Mouse (Mus musculus): ENCODE results near the gene Neurod2. TPM values are rescaled to one million over a fixed set of nuclear protein-coding genes. Genes with fewer than 3 reads are reported as not detected.

Gene Neurod2
- 0.05 and 0.09 TPM in 2 replicates for polyA plus RNA-seq (2016; fragmentation: Nextera tagmentation; extraction: Ambion mirVana)

DNA sequence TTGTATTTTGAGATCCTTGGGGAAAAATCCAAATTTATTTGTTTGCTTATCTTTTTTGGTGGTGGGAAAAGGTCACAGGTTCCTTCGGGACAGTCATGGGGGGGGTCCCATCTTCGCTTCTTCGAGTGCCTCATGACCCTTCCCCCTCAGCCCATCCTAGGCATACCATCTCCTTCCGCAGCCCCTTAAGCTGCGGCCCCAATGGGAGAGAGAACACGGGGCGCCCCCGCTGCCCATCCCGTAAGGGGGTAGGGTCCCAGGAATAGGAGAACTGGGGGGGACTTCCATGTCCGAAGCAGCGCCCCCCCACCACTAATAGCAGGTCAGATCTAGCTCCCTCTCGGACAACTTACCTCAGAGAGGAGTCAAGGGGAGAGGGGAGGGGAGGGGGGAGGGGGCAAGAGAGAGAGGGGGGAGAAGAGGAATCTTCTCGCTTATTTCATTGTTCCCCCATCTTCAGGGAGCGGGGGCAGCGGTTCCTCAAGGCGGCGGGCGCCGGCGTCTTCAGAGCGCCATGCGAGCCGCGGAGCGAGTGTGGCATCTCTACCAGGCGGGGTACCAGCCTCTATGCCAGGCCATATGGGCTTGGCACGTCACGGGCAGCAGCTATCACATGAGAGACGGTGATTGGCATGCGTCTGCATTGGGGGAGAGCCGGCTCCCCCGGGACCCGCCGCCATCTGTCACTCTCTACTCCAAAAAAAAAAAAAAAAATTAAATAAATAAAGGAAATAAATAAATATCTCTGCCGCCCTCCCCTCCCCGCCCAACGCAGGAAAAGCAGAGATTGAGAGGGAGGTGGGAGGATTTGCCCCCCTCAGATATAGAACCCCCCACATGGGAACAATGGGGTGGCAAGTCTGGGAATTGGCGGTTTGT lies at the start of gene Neurod2:
TSS of gene Neurod2 (minus strand) at position 568 of the 879 bp plus-strand sequence.
- Histone ChIP-seq H3K4me3 (peak within 1 kb of the TSS; percentile 44), H3K36me3 (no peaks in the 10 kb centered on the region), H3K27ac (replicated peaks) (no peak within 1 kb of the TSS; the same call in 1 of the 2 replicates), H3K9me3 (replicated peaks) (no peaks in the 10 kb centered on the region), H3K27me3 (ENCODE audit: low read depth, poor library complexity, severe bottlenecking) (peaks cover 100% of the 10 kb centered on the region), H3K4me1 (peaks cover 40% of the 10 kb centered on the region)
- DNase-seq (ENCODE audit: low spot score), result peak; percentile 15
- WGBS, result 2% methylated on average over 37 of the region's 38 CpGs

DNA sequence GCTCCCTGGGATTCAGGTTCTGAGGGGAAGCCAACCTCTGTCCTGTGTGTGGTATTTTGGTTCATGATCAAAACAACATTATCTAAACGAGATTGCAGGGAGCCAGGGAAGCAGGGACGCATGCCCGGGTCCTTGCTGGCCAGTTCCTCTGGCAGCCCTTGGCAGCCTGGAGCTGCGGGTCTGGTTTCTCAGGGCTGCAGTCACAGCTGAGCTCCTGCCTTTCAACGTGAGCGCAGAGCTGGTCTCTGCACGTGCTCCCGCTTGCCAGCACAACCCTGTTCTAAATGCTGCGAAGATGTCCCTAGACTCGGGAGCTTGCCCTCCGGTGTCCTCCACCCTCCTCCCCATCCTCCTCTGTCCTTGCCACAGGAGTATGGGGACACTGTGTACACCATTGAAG lies 48.3 kb upstream of the Neurod2 start:
- Histone ChIP-seq H3K36me3 (peaks cover 86% of the 10 kb centered on the region), H3K4me3 (no peak overlapping the region), H3K4me1 (peaks cover 6% of the 10 kb centered on the region), H3K27ac (replicated peaks) (no peak overlapping the region), H3K9me3 (replicated peaks) (no peaks in the 10 kb centered on the region), H3K27me3 (ENCODE audit: low read depth, poor library complexity, severe bottlenecking) (no peaks in the 10 kb centered on the region)
- WGBS, result 92% methylated on average over 11 of the region's 11 CpGs
- DNase-seq (ENCODE audit: low spot score), result no peak

DNA sequence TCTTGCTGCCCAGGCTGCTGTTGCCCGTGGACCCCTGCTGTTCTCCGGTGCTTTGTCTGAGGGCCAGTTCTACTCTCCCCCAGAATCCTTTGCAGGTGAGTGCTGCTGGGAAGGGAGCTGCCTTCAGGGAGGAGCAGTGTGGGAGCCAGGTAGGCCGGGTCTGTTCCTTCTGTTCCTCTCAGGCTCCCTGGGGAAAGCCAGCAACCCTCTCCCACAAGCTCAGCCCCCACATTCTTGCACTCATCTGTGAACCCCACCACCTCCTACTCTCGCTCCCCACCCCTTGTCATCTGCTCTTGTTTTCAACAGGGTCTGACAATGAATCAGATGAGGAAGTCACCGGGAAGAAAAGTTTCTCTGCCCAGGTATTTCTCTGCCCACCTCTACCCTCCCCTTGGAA lies 47.3 kb upstream of the Neurod2 start:
- Histone ChIP-seq H3K9me3 (replicated peaks) (no peaks in the 10 kb centered on the region), H3K36me3 (peaks cover 85% of the 10 kb centered on the region), H3K4me3 (no peak overlapping the region), H3K4me1 (peaks cover 16% of the 10 kb centered on the region), H3K27ac (replicated peaks) (no peak overlapping the region), H3K27me3 (ENCODE audit: low read depth, poor library complexity, severe bottlenecking) (no peaks in the 10 kb centered on the region)
- no peak for DNase-seq (ENCODE audit: low spot score)
- WGBS, result 68% methylated on average over 5 of the region's 5 CpGs

- peaks cover 41% of the 10 kb centered on the region for H3K4me1 ChIP-seq
- H3K27ac ChIP-seq (replicated peaks), result no peak overlapping the region
- no peak overlapping the region for H3K4me3 ChIP-seq
- no peak for DNase-seq (ENCODE audit: low spot score)
- H3K9me3 ChIP-seq (replicated peaks), result no peaks in the 10 kb centered on the region
- peaks cover 61% of the 10 kb centered on the region for H3K36me3 ChIP-seq
- no peaks in the 10 kb centered on the region for H3K27me3 ChIP-seq (ENCODE audit: low read depth, poor library complexity, severe bottlenecking)
- WGBS, result 90% methylated on average over 8 of the region's 8 CpGs
Measured at GRCm38 (mm10) chr11:98374266-98374665, 44.8 kb upstream of the Neurod2 start.

DNA sequence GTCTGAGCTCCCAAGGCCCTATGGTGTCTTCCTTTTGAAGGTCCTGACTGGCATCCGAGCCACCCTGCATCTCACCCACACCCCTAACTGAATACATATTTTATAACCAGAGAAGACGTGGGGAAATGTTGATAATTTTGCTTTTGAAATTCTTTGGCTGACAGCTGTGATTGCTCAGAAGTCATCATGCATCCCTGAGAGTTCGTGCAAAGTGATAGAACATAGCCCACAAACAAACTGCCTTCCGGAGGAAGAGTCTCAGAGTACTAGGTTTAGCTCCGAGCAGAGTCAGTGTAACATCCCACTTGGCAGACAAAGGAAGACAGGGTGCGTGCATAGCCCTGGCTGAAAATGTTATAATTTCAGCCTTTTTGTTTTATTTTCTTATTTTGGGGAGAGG lies 43.8 kb upstream of the Neurod2 start:
- DNase-seq (ENCODE audit: low spot score), result no peak
- WGBS, result 90% methylated on average over 6 of the region's 6 CpGs
- H3K4me3 ChIP-seq, result peak overlapping the region; percentile 49; the same call in 1 of the 2 replicates
- H3K27me3 ChIP-seq (ENCODE audit: low read depth, poor library complexity, severe bottlenecking), result no peaks in the 10 kb centered on the region
- H3K27ac ChIP-seq (replicated peaks), result no peak overlapping the region; the same call in 1 of the 2 replicates
- H3K4me1 ChIP-seq, result peaks cover 44% of the 10 kb centered on the region
- peaks cover 51% of the 10 kb centered on the region for H3K36me3 ChIP-seq
- no peaks in the 10 kb centered on the region for H3K9me3 ChIP-seq (replicated peaks)

DNA sequence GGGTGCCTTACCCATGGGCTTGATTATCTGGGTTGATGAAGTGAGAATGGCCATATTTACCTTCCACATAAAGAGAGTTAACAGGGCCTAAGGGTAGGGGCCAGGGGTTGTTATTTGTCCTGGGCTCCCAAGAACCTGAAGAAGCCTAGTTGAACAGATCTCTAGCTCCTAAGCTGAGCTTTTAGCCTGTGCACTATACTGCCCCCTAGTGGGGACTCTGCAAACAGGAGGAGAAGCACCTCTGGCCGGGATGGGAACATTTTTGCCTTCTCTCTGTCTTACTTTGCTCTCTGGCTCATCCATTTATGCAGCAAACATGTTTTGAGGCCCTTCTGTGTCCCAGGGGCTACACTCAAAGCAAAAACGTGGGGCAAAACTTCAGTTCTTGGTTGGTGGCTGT lies 43.0 kb upstream of the Neurod2 start:
- H3K4me1 ChIP-seq, result peaks cover 44% of the 10 kb centered on the region
- H3K27ac ChIP-seq (replicated peaks), result peak overlapping the region; percentile 92
- H3K36me3 ChIP-seq, result peaks cover 43% of the 10 kb centered on the region
- no peaks in the 10 kb centered on the region for H3K9me3 ChIP-seq (replicated peaks)
- DNase-seq (ENCODE audit: low spot score), result peak; percentile 75
- H3K27me3 ChIP-seq (ENCODE audit: low read depth, poor library complexity, severe bottlenecking), result no peaks in the 10 kb centered on the region
- 4% methylated on average over 2 of the region's 2 CpGs for WGBS
- peak overlapping the region; percentile 49 for H3K4me3 ChIP-seq

DNA sequence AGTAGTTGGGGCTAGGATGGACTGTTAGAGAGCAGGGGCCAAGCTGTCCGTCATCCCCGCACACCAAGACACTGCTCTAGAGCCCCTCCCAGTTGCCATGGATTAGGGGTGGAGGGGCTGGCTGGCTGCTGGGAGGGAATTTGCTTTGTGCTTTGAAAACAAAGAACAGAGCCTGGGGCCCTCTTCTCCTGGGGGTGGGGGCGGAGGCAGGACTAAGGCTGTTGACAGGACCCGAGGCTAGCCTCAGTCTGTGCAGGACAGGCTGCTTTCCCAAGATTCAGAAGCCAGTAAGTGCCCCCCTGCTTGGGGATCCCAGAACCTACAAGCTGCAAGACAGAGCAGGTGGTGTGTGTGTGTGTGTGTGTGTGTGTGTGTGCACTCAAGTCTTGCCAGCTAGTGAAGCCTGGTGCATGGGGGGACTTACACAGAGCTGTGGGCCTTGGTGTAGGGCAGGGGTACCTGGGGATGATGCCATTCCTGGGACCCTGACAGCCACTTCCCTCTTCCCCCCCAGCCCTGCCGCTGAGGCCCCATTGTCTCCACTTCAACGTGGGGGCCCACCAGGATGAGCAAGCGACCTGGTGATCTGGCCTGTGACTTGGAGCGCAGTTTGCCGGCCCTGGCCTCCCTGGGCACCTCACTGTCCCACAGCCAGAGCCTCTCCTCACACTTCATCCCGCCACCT lies 42.2 kb upstream of the Neurod2 start:
- DNase-seq (ENCODE audit: low spot score), result peak; percentile 78
- Histone ChIP-seq H3K9me3 (replicated peaks) (no peaks in the 10 kb centered on the region), H3K36me3 (peaks cover 37% of the 10 kb centered on the region), H3K4me1 (peaks cover 44% of the 10 kb centered on the region), H3K4me3 (peak overlapping the region; percentile 49), H3K27me3 (ENCODE audit: low read depth, poor library complexity, severe bottlenecking) (no peaks in the 10 kb centered on the region), H3K27ac (replicated peaks) (peak overlapping the region; percentile 92)
- 20% methylated on average over 10 of the region's 10 CpGs for WGBS

GRCm38 (mm10) chr11:98370588-98370987 lies 41.1 kb upstream of the Neurod2 start:
- H3K4me3 ChIP-seq, result peak overlapping the region; percentile 49; the same call in 1 of the 2 replicates
- peaks cover 31% of the 10 kb centered on the region for H3K36me3 ChIP-seq
- DNase-seq (ENCODE audit: low spot score), result no peak
- no peaks in the 10 kb centered on the region for H3K27me3 ChIP-seq (ENCODE audit: low read depth, poor library complexity, severe bottlenecking)
- H3K27ac ChIP-seq (replicated peaks), result peak overlapping the region; percentile 92
- 87% methylated on average over 2 of the region's 2 CpGs for WGBS
- H3K4me1 ChIP-seq, result peaks cover 44% of the 10 kb centered on the region
- no peaks in the 10 kb centered on the region for H3K9me3 ChIP-seq (replicated peaks)

GRCm38 (mm10) chr11:98369337-98369736 lies 39.9 kb upstream of the Neurod2 start:
- Histone ChIP-seq H3K27me3 (ENCODE audit: low read depth, poor library complexity, severe bottlenecking) (no peaks in the 10 kb centered on the region), H3K36me3 (peaks cover 18% of the 10 kb centered on the region), H3K9me3 (replicated peaks) (no peaks in the 10 kb centered on the region), H3K27ac (replicated peaks) (no peak overlapping the region), H3K4me3 (no peak overlapping the region), H3K4me1 (peaks cover 44% of the 10 kb centered on the region)
- DNase-seq (ENCODE audit: low spot score), result no peak
- 85% methylated on average over 6 of the region's 6 CpGs for WGBS

GRCm38 (mm10) chr11:98367863-98368186 lies 38.4 kb upstream of the Neurod2 start:
- WGBS, result 86% methylated on average over 7 of the region's 7 CpGs
- no peaks in the 10 kb centered on the region for H3K27me3 ChIP-seq (ENCODE audit: low read depth, poor library complexity, severe bottlenecking)
- H3K4me1 ChIP-seq, result peaks cover 41% of the 10 kb centered on the region
- peaks cover 14% of the 10 kb centered on the region for H3K36me3 ChIP-seq
- H3K9me3 ChIP-seq (replicated peaks), result no peaks in the 10 kb centered on the region
- H3K4me3 ChIP-seq, result no peak overlapping the region
- H3K27ac ChIP-seq (replicated peaks), result no peak overlapping the region
- DNase-seq (ENCODE audit: low spot score), result no peak

DNA sequence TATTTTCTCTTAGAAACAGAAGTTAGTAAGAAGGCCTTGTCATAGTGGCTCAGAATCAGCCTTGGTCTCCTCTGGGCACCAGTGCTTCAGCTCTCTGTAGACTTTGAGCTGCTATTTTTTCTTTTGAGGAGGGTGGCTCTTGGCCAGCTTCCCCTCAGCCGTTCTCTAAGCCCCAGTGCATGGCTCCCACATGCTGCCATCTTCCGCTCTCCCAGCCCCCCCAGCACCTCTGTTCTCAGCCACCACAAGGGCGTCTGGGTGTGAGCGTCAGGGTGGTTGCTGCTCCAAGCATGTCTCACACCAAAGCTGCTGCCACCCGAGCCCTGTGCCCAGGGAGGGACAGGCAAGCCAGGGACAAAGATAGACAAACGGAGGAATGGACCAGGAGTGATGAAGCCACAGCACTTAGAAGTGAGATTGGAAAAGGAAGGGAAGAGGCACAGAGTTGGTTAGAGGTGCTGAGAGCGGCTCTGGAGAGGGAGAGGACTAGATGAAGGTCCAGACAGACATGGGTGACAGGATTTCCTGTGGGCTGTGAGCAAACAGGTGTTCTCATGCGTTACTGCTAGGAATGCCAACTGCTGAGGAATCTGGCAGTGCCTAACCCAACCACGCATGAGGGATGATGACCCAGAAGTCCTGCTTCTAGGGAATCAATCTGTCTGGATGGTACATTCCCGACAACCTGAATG lies 37.9 kb upstream of the Neurod2 start:
- 86% methylated on average over 10 of the region's 10 CpGs for WGBS
- H3K9me3 ChIP-seq (replicated peaks), result no peaks in the 10 kb centered on the region
- H3K36me3 ChIP-seq, result peaks cover 11% of the 10 kb centered on the region; the same call in 1 of the 2 replicates
- no peak overlapping the region for H3K27ac ChIP-seq (replicated peaks)
- no peaks in the 10 kb centered on the region for H3K27me3 ChIP-seq (ENCODE audit: low read depth, poor library complexity, severe bottlenecking)
- no peak for DNase-seq (ENCODE audit: low spot score)
- H3K4me3 ChIP-seq, result no peak overlapping the region
- peaks cover 41% of the 10 kb centered on the region for H3K4me1 ChIP-seq

DNA sequence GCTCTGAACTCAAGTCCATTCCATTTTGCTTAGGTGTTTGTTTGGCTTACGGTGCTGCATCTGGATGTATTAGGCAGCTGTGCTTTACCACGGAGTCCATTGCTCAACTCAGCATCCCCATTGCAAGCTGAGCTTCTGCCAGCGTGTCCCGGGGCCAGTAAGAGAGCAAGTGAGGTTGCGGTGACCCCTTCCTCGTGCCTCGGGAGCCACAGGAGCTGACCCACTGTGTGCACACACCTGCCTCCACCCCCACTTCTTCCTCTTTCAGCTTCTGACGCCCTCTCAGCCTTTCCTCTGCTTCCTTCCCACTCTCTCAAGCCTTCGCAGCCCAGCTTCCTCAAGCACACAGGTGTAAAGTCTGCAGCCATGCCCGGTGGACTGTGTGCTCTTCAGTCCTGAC lies 36.8 kb upstream of the Neurod2 start:
- WGBS, result 84% methylated on average over 10 of the region's 10 CpGs
- no peaks in the 10 kb centered on the region for H3K27me3 ChIP-seq (ENCODE audit: low read depth, poor library complexity, severe bottlenecking)
- peaks cover 41% of the 10 kb centered on the region for H3K4me1 ChIP-seq
- H3K36me3 ChIP-seq, result peaks cover 11% of the 10 kb centered on the region; the same call in 1 of the 2 replicates
- no peak overlapping the region for H3K4me3 ChIP-seq
- no peak for DNase-seq (ENCODE audit: low spot score)
- no peaks in the 10 kb centered on the region for H3K9me3 ChIP-seq (replicated peaks)
- H3K27ac ChIP-seq (replicated peaks), result no peak overlapping the region

All from midbrain, embryonic 10.5 days (tissue).